8 mouse cellular contexts compared by ENCODE assay signal in genomic region chr4:126601597-126602444, GRCm38 (mm10). TPM values are rescaled to one million over a fixed set of nuclear protein-coding genes. Genes with fewer than 3 reads are reported as not detected.
DNase-seq lines count a peak whose midpoint lies in the region; ATAC-seq lines count a peak whose summit lies in the region.

No protein-coding gene starts in this region.

- peak overlapping the region; percentile 80 for H3K27ac ChIP-seq in forebrain, embryonic 10.5 days
- H3K27ac ChIP-seq in intestine, embryonic 15.5 days, result no peak overlapping the region
- no peak overlapping the region for H3K27ac ChIP-seq in limb, embryonic 11.5 days (replicated peaks; ENCODE audit: low read depth, low read length)

- peak; percentile 33 for DNase-seq in right cerebral cortex, adult 18-20 months
- DNase-seq in right cerebral cortex, adult 2 months (ENCODE audit: low spot score in 2 of 2), result no peak
- DNase-seq in forebrain, embryonic 10.5 days (ENCODE audit: extremely low spot score, low spot score), result peak; percentile 86
- DNase-seq in limb, embryonic 11.5 days (ENCODE audit: low spot score), result peak; percentile 75
- DNase-seq in neural tube, embryonic 10.5 days (ENCODE audit: extremely low spot score, low spot score), result peak; percentile 73
- no peak for DNase-seq in thymus, postnatal 14 days
- no peak for DNase-seq in cerebellum, postnatal 25 days

- no peaks in the 10 kb centered on the region for H3K36me3 ChIP-seq in forebrain, embryonic 10.5 days (replicated peaks)
- H3K36me3 ChIP-seq in intestine, embryonic 15.5 days, result no peaks in the 10 kb centered on the region
- H3K36me3 ChIP-seq in limb, embryonic 11.5 days (ENCODE audit: control insufficient read depth, insufficient read depth, low read length), result no peaks in the 10 kb centered on the region

- H3K9ac ChIP-seq in intestine, embryonic 15.5 days, result no peak overlapping the region
- no peak overlapping the region for H3K9ac ChIP-seq in limb, embryonic 11.5 days (ENCODE audit: low read length)

- peaks cover 92% of the 10 kb centered on the region for H3K27me3 ChIP-seq in forebrain, embryonic 10.5 days (ENCODE audit: poor library complexity, severe bottlenecking)
- H3K27me3 ChIP-seq in intestine, embryonic 15.5 days (replicated peaks), result no peaks in the 10 kb centered on the region
- H3K27me3 ChIP-seq in limb, embryonic 11.5 days (ENCODE audit: control insufficient read depth, insufficient read depth, low read length), result no peaks in the 10 kb centered on the region

- peak overlapping the region; percentile 46; the same call in 1 of the 2 replicates for H3K4me2 ChIP-seq in intestine, embryonic 15.5 days (replicated peaks)
- H3K4me2 ChIP-seq in limb, embryonic 11.5 days (ENCODE audit: low read depth, severe bottlenecking), result peak overlapping the region; percentile 31; the same call in 1 of the 2 replicates

- peaks cover 35% of the 10 kb centered on the region for H3K4me1 ChIP-seq in forebrain, embryonic 10.5 days
- peaks cover 5% of the 10 kb centered on the region; the same call in 1 of the 2 replicates for H3K4me1 ChIP-seq in intestine, embryonic 15.5 days (replicated peaks)
- H3K4me1 ChIP-seq in limb, embryonic 11.5 days (ENCODE audit: control insufficient read depth, insufficient read depth, low read length), result peaks cover 5% of the 10 kb centered on the region; the same call in 1 of the 2 replicates

- no peaks in the 10 kb centered on the region for H3K9me3 ChIP-seq in forebrain, embryonic 10.5 days
- H3K9me3 ChIP-seq in intestine, embryonic 15.5 days, result no peaks in the 10 kb centered on the region
- no peaks in the 10 kb centered on the region for H3K9me3 ChIP-seq in limb, embryonic 11.5 days (ENCODE audit: control insufficient read depth, low read length)

- H3K4me3 ChIP-seq in forebrain, embryonic 10.5 days, result peak overlapping the region; percentile 32
- no peak overlapping the region for H3K4me3 ChIP-seq in intestine, embryonic 15.5 days (replicated peaks)
- H3K4me3 ChIP-seq in limb, embryonic 11.5 days (ENCODE audit: low read depth, low read length), result 0 out of 2 replicates have a peak overlapping the region, but pooled peaks have one; percentile 5

- ATAC-seq in intestine, embryonic 15.5 days, result peak; percentile 77
- ATAC-seq in limb, embryonic 11.5 days (ENCODE audit: insufficient number of reproducible peaks, low FRiP score, low TSS enrichment, low read depth), result peak; percentile 69; the same call in 1 of the 2 replicates

- 24% methylated on average over 20 of the region's 22 CpGs for WGBS in forebrain, embryonic 10.5 days
- 24% methylated on average over 19 of the region's 22 CpGs for WGBS in intestine, embryonic 15.5 days
- 19% methylated on average over 21 of the region's 22 CpGs for WGBS in limb, embryonic 11.5 days

RNA-seq across cellular contexts. Expression of gene 5730409E04Rik, which starts 7.8 kb away (rescaled TPM):
- 0.94 and 1.3 TPM in 2 replicates for polyA plus RNA-seq in forebrain, embryonic 10.5 days (2016; fragmentation: Nextera tagmentation; extraction: Ambion mirVana)
- polyA plus RNA-seq in intestine, embryonic 15.5 days (2015; fragmentation: Nextera tagmentation; extraction: Ambion mirVana), result 1.8 and 2.2 TPM in 2 replicates
- 1.6 and 2.2 TPM in 2 replicates for polyA plus RNA-seq in limb, embryonic 11.5 days (2014; fragmentation: Nextera tagmentation; extraction: Ambion mirVana)

RNA-seq across cellular contexts. Expression of gene Clspn, which starts 45.1 kb away (rescaled TPM):
- polyA plus RNA-seq in forebrain, embryonic 10.5 days (2016; fragmentation: Nextera tagmentation; extraction: Ambion mirVana), result 64.3 and 65.9 TPM in 2 replicates
- polyA plus RNA-seq in intestine, embryonic 15.5 days (2015; fragmentation: Nextera tagmentation; extraction: Ambion mirVana), result 30.0 and 33.0 TPM in 2 replicates
- 67.4 and 71.1 TPM in 2 replicates for polyA plus RNA-seq in limb, embryonic 11.5 days (2014; fragmentation: Nextera tagmentation; extraction: Ambion mirVana)

Comparison
In these comparisons a context has a peak if more than half of its experiments do, and no peak if none do; other contexts are left out.
1. DNase-seq: peak in right cerebral cortex, adult 18-20 months (single experiment), forebrain, embryonic 10.5 days (single experiment), limb, embryonic 11.5 days (single experiment) and neural tube, embryonic 10.5 days (single experiment); none in right cerebral cortex, adult 2 months (0 of 2), thymus, postnatal 14 days (single experiment) and cerebellum, postnatal 25 days (0 of 2).